Mouse (Mus musculus) kidney, embryonic 16.5 days (tissue): ENCODE results near the gene Gsdme. TPM values are rescaled to one million over a fixed set of nuclear protein-coding genes. Genes with fewer than 3 reads are reported as not detected.

Source experiments
- ATAC-seq: fragments of 200-750 bp; cut with Nextera tagmentation; 2 replicates; pipeline ENCODE4 v1.8.0; 2017; ENCODE audit warnings: moderate TSS enrichment; ENCODE audit not compliant: low FRiP score, low TSS enrichment
- H3K27ac ChIP-seq: fragments of 300-500 bp; sonication (generic); 2 replicates; pipeline ENCODE4 v1.5.1; 2014; ENCODE audit warnings: low read length
- H3K27me3 ChIP-seq: fragments of 300-500 bp; sonication (generic); 2 replicates; pipeline ENCODE4 v1.6.1; 2014; ENCODE audit warnings: low read length, control low read depth, mixed read lengths; ENCODE audit not compliant: insufficient read depth
- H3K36me3 ChIP-seq: fragments of 300-500 bp; sonication (generic); 2 replicates; pipeline ENCODE4 v1.6.1; 2014; ENCODE audit warnings: low read length, control low read depth, mixed read lengths; ENCODE audit not compliant: insufficient read depth
- H3K4me1 ChIP-seq: fragments of 300-500 bp; sonication (generic); 2 replicates; pipeline ENCODE4 v1.6.1; 2014; ENCODE audit warnings: low read length, control low read depth, mixed read lengths; ENCODE audit not compliant: insufficient read depth
- H3K4me2 ChIP-seq: fragments of 300-500 bp; sonication (generic); replicated peaks from 2 replicates; pipeline ENCODE4 v1.6.1; 2014; ENCODE audit warnings: low read depth, low read length
- H3K4me3 ChIP-seq: fragments of 300-500 bp; sonication (generic); 2 replicates; pipeline ENCODE4 v1.5.1; 2014; ENCODE audit warnings: mild to moderate bottlenecking, low read length
- H3K9ac ChIP-seq: fragments of 300-500 bp; sonication (generic); replicated peaks from 2 replicates; pipeline ENCODE4 v1.6.1; 2014; ENCODE audit warnings: low read length
- H3K9me3 ChIP-seq: fragments of 300-500 bp; sonication (generic); 2 replicates; pipeline ENCODE4 v1.6.1; 2016; ENCODE audit warnings: low read length, control low read depth
- WGBS: fragments of 180-500 bp; shearing (Covaris S2); extraction: QIAGEN DNeasy Blood & Tissue Kit; methylation state at CpG from one replicate; pipeline ENCODE4 v1.1.7; 2014; 5-methylcytosine and 5-hydroxymethylcytosine counted together
- polyA plus RNA-seq: library from polyadenylated mRNA; unstranded; fragments of >200 nt; fragmentation: Nextera tagmentation; extraction: Ambion mirVana; gene quantifications from 2 replicates; pipeline ENCODE4 v1.2.1, GENCODE M21; 2015

The Gsdme gene
- polyA plus RNA-seq, 1 experiment from 2014 or later: 55.3 TPM

- H3K9me3 ChIP-seq: no peaks in the 10 kb centered on the region
- no peak overlapping the region for H3K4me3 ChIP-seq
- no peak overlapping the region for H3K27ac ChIP-seq
- H3K27me3 ChIP-seq: no peaks in the 10 kb centered on the region
- no peak for ATAC-seq
- H3K36me3 ChIP-seq: no peaks in the 10 kb centered on the region
- WGBS: 53% methylated on average over 10 of the region's 10 CpGs
- H3K4me2 ChIP-seq: no peak overlapping the region
- H3K9ac ChIP-seq: no peak overlapping the region
- H3K4me1 ChIP-seq: no peaks in the 10 kb centered on the region
Observed at GRCm38 (mm10) chr6:50254723-50255184, 8.9 kb downstream of the Gsdme start.

GRCm38 (mm10) chr6:50252690-50253089, 11.0 kb downstream of the Gsdme start:
- no peaks in the 10 kb centered on the region for H3K36me3 ChIP-seq
- no peak overlapping the region for H3K4me3 ChIP-seq
- no peak overlapping the region for H3K27ac ChIP-seq
- H3K9me3 ChIP-seq: no peaks in the 10 kb centered on the region
- H3K27me3 ChIP-seq: no peaks in the 10 kb centered on the region
- no peak overlapping the region for H3K4me2 ChIP-seq
- H3K4me1 ChIP-seq: no peaks in the 10 kb centered on the region
- ATAC-seq: 0 out of 2 replicates have a peak, but pooled peaks have one; percentile 27
- no peak overlapping the region for H3K9ac ChIP-seq
- WGBS: 53% methylated on average over 5 of the region's 5 CpGs

GRCm38 (mm10) chr6:50247791-50248190, 15.9 kb downstream of the Gsdme start:
- Histone ChIP-seq H3K27me3 (no peaks in the 10 kb centered on the region), H3K9me3 (no peaks in the 10 kb centered on the region), H3K27ac (no peak overlapping the region), H3K4me2 (no peak overlapping the region), H3K4me1 (no peaks in the 10 kb centered on the region), H3K36me3 (no peaks in the 10 kb centered on the region), H3K4me3 (no peak overlapping the region), H3K9ac (no peak overlapping the region)
- ATAC-seq: no peak
- WGBS: 88% methylated on average over 4 of the region's 4 CpGs

GRCm38 (mm10) chr6:50247356-50247755, 16.3 kb downstream of the Gsdme start:
- no peak for ATAC-seq
- Histone ChIP-seq H3K27me3 (no peaks in the 10 kb centered on the region), H3K4me1 (no peaks in the 10 kb centered on the region), H3K4me2 (no peak overlapping the region), H3K9ac (no peak overlapping the region), H3K27ac (no peak overlapping the region), H3K4me3 (no peak overlapping the region), H3K9me3 (no peaks in the 10 kb centered on the region), H3K36me3 (no peaks in the 10 kb centered on the region)
- WGBS: 78% methylated on average over 2 of the region's 2 CpGs

GRCm38 (mm10) chr6:50244967-50245366, 18.7 kb downstream of the Gsdme start:
- H3K27me3 ChIP-seq: no peaks in the 10 kb centered on the region
- H3K4me3 ChIP-seq: no peak overlapping the region
- WGBS: 80% methylated on average over 4 of the region's 4 CpGs
- H3K36me3 ChIP-seq: no peaks in the 10 kb centered on the region
- no peak for ATAC-seq
- no peaks in the 10 kb centered on the region for H3K9me3 ChIP-seq
- no peak overlapping the region for H3K27ac ChIP-seq
- H3K4me2 ChIP-seq: no peak overlapping the region
- H3K9ac ChIP-seq: no peak overlapping the region
- H3K4me1 ChIP-seq: no peaks in the 10 kb centered on the region

- no peak overlapping the region for H3K4me2 ChIP-seq
- H3K36me3 ChIP-seq: no peaks in the 10 kb centered on the region
- no peak overlapping the region for H3K27ac ChIP-seq
- no peak for ATAC-seq
- H3K9me3 ChIP-seq: no peaks in the 10 kb centered on the region
- H3K27me3 ChIP-seq: no peaks in the 10 kb centered on the region
- no peak overlapping the region for H3K4me3 ChIP-seq
- no peaks in the 10 kb centered on the region for H3K4me1 ChIP-seq
- H3K9ac ChIP-seq: no peak overlapping the region
- WGBS: 86% methylated on average over 4 of the region's 4 CpGs
Observed at GRCm38 (mm10) chr6:50244126-50244525, 19.5 kb downstream of the Gsdme start.

GRCm38 (mm10) chr6:50240437-50240836, 23.2 kb downstream of the Gsdme start:
- H3K27me3 ChIP-seq: no peaks in the 10 kb centered on the region
- H3K36me3 ChIP-seq: no peaks in the 10 kb centered on the region
- WGBS: 52% methylated on average over 5 of the region's 5 CpGs
- no peak overlapping the region for H3K4me3 ChIP-seq
- no peak overlapping the region for H3K4me2 ChIP-seq
- no peak for ATAC-seq
- no peak overlapping the region for H3K27ac ChIP-seq
- H3K4me1 ChIP-seq: no peaks in the 10 kb centered on the region
- H3K9me3 ChIP-seq: no peaks in the 10 kb centered on the region
- no peak overlapping the region for H3K9ac ChIP-seq

- Histone ChIP-seq H3K4me2 (no peak overlapping the region), H3K27me3 (no peaks in the 10 kb centered on the region), H3K36me3 (no peaks in the 10 kb centered on the region), H3K27ac (no peak overlapping the region), H3K4me1 (no peaks in the 10 kb centered on the region), H3K9ac (no peak overlapping the region), H3K4me3 (no peak overlapping the region), H3K9me3 (no peaks in the 10 kb centered on the region)
- ATAC-seq: no peak
- 98% methylated on average over 2 of the region's 2 CpGs for WGBS
Observed at GRCm38 (mm10) chr6:50239902-50240301, 23.8 kb downstream of the Gsdme start.

- Histone ChIP-seq H3K4me3 (no peak overlapping the region), H3K27me3 (no peaks in the 10 kb centered on the region), H3K9me3 (no peaks in the 10 kb centered on the region), H3K36me3 (no peaks in the 10 kb centered on the region), H3K4me1 (no peaks in the 10 kb centered on the region), H3K27ac (no peak overlapping the region), H3K4me2 (no peak overlapping the region), H3K9ac (no peak overlapping the region)
- ATAC-seq: no peak
- 78% methylated on average over 2 of the region's 2 CpGs for WGBS
Observed at GRCm38 (mm10) chr6:50237963-50238362, 25.7 kb downstream of the Gsdme start.

GRCm38 (mm10) chr6:50232984-50233383, 30.7 kb downstream of the Gsdme start:
- ATAC-seq: no peak
- Histone ChIP-seq H3K9ac (no peak overlapping the region), H3K27me3 (no peaks in the 10 kb centered on the region), H3K9me3 (no peaks in the 10 kb centered on the region), H3K4me3 (no peak overlapping the region), H3K4me1 (no peaks in the 10 kb centered on the region), H3K27ac (no peak overlapping the region), H3K36me3 (no peaks in the 10 kb centered on the region), H3K4me2 (no peak overlapping the region)
- WGBS: 61% methylated on average over 1 of the region's 1 CpGs
